Mouse (Mus musculus): ENCODE data around the gene Camkk1. TPM values are rescaled to one million over a fixed set of nuclear protein-coding genes. Genes with fewer than 3 reads are reported as not detected.

Gene Camkk1
- polyA plus RNA-seq, 1 experiment from 2014 or later, result 6.1 TPM

DNA sequence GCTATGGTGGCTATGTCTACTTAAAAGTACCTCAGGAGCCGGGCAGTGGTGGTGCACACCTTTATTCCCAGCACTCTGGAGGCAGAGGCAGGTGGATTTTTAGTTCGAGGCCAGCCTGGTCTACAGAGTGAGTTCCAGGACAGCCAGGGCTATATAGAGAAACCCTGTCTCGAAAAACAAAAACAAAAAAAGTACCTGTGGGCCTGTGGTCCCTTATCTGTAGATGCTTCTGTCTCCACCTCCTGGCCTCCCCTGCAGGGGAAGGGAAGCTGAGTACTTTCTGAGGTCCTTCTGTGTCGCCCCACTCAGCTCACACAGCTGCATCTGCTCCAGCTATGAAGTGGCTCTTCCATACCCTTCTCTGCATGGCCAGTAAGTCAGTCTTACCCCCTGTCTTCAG lies 71.5 kb downstream of the Camkk1 start, which contains the start of gene Itgae:
TSS of gene Itgae (plus strand) at position 301 of the 400 bp plus-strand sequence.
- Histone ChIP-seq H3K9me3 (ENCODE audit: low read length) (no peaks in the 10 kb centered on the region), H3K4me1 (ENCODE audit: insufficient read depth, low read depth, low read length) (no peaks in the 10 kb centered on the region), H3K4me2 (replicated peaks; ENCODE audit: low read depth, low read length) (no peak within 1 kb of the TSS), H3K27me3 (replicated peaks; ENCODE audit: insufficient read depth, low read length) (no peaks in the 10 kb centered on the region), H3K36me3 (ENCODE audit: insufficient read depth, low read length) (no peaks in the 10 kb centered on the region), H3K4me3 (ENCODE audit: low read depth, low read length) (no peak within 1 kb of the TSS), H3K27ac (ENCODE audit: low read length) (no peak within 1 kb of the TSS), H3K9ac (replicated peaks; ENCODE audit: low read depth) (no peak within 1 kb of the TSS)
- WGBS, result 63% methylated on average over 4 of the region's 4 CpGs
- ATAC-seq, result no peak
- no peak for TF ChIP-seq EP300 (IDR thresholded peaks at IDR 0.05)
- no peak for TF ChIP-seq CTCF (IDR thresholded peaks at IDR 0.05)
- DNase-seq (ENCODE audit: low spot score), result no peak

DNA sequence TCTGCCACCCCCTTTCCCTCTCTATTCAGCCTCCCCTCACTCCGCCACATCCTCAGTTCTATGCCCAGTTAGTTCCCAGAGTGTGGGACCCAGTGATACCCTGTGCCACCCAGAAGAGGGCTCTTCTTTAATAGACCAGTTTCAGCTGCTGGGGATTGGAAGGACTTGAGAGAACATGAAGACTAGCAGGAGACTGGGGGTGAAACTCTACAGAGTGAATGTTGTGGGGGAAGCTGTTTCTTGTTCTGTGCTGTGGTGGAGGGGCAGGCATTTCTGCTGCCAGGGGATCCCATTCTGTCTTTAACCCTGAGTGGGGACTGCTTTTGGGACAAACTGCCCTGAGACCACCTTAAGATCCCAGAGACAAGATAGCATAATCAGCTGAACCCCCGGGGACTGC lies 72.0 kb downstream of the Camkk1 start:
- no peak for TF ChIP-seq EP300 (IDR thresholded peaks at IDR 0.05)
- TF ChIP-seq CTCF (IDR thresholded peaks at IDR 0.05), result no peak
- Histone ChIP-seq H3K4me3 (ENCODE audit: low read depth, low read length) (no peak overlapping the region), H3K27ac (ENCODE audit: low read length) (no peak overlapping the region), H3K9ac (replicated peaks; ENCODE audit: low read depth) (no peak overlapping the region), H3K27me3 (replicated peaks; ENCODE audit: insufficient read depth, low read length) (no peaks in the 10 kb centered on the region), H3K4me2 (replicated peaks; ENCODE audit: low read depth, low read length) (no peak overlapping the region), H3K9me3 (ENCODE audit: low read length) (no peaks in the 10 kb centered on the region), H3K36me3 (ENCODE audit: insufficient read depth, low read length) (no peaks in the 10 kb centered on the region), H3K4me1 (ENCODE audit: insufficient read depth, low read depth, low read length) (no peaks in the 10 kb centered on the region)
- no peak for DNase-seq (ENCODE audit: low spot score)
- 78% methylated on average over 2 of the region's 2 CpGs for WGBS
- ATAC-seq, result no peak

Other genes starting within 250 kb of the Camkk1 start
- 7.1 and 7.2 TPM in 2 replicates for gene Cyb5d2, start 222.9 kb upstream of the Camkk1 start, polyA plus RNA-seq (2015; fragmentation: Nextera tagmentation; extraction: Ambion mirVana)
- 9.6 and 10.6 TPM in 2 replicates for gene Zzef1, start 222.8 kb upstream of the Camkk1 start, polyA plus RNA-seq (2015; fragmentation: Nextera tagmentation; extraction: Ambion mirVana)
- 30.7 and 33.1 TPM in 2 replicates for gene Atp2a3, start 57.8 kb upstream of the Camkk1 start, polyA plus RNA-seq (2015; fragmentation: Nextera tagmentation; extraction: Ambion mirVana)
- gene P2rx1, start 19.9 kb upstream of the Camkk1 start, polyA plus RNA-seq (2015; fragmentation: Nextera tagmentation; extraction: Ambion mirVana), result 1.9 and 2.1 TPM in 2 replicates
- gene Ncbp3, start 28.8 kb downstream of the Camkk1 start, polyA plus RNA-seq (2015; fragmentation: Nextera tagmentation; extraction: Ambion mirVana), result 5.3 and 6.5 TPM in 2 replicates
- gene Itgae, start 71.6 kb downstream of the Camkk1 start, polyA plus RNA-seq (2015; fragmentation: Nextera tagmentation; extraction: Ambion mirVana), result 0.23 and 0.30 TPM in 2 replicates
- gene Haspin, start 119.3 kb downstream of the Camkk1 start, polyA plus RNA-seq (2015; fragmentation: Nextera tagmentation; extraction: Ambion mirVana), result 2.4 and 2.5 TPM in 2 replicates
- 1.4 and 2.2 TPM in 2 replicates for gene P2rx5, start 141.4 kb downstream of the Camkk1 start, polyA plus RNA-seq (2015; fragmentation: Nextera tagmentation; extraction: Ambion mirVana)
- 160 and 177 TPM in 2 replicates for gene Emc6, start 158.0 kb downstream of the Camkk1 start, polyA plus RNA-seq (2015; fragmentation: Nextera tagmentation; extraction: Ambion mirVana)
- 373 and 379 TPM in 2 replicates for gene Tax1bp3, start 158.1 kb downstream of the Camkk1 start, polyA plus RNA-seq (2015; fragmentation: Nextera tagmentation; extraction: Ambion mirVana)
- 15.2 and 16.2 TPM in 2 replicates for gene Ctns, start 180.0 kb downstream of the Camkk1 start, polyA plus RNA-seq (2015; fragmentation: Nextera tagmentation; extraction: Ambion mirVana)
- gene Shpk, start 180.5 kb downstream of the Camkk1 start, polyA plus RNA-seq (2015; fragmentation: Nextera tagmentation; extraction: Ambion mirVana), result 2.8 and 3.5 TPM in 2 replicates
- 0.05 TPM in 1 of 2 replicates, not detected in the other for gene Trpv1, start 215.3 kb downstream of the Camkk1 start, polyA plus RNA-seq (2015; fragmentation: Nextera tagmentation; extraction: Ambion mirVana)
- 0.11 and 0.15 TPM in 2 replicates for gene Trpv3, start 248.4 kb downstream of the Camkk1 start, polyA plus RNA-seq (2015; fragmentation: Nextera tagmentation; extraction: Ambion mirVana)